Mouse (Mus musculus): Measurements from ENCODE around the gene Hoxd13.

The Hoxd13 gene

DNA sequence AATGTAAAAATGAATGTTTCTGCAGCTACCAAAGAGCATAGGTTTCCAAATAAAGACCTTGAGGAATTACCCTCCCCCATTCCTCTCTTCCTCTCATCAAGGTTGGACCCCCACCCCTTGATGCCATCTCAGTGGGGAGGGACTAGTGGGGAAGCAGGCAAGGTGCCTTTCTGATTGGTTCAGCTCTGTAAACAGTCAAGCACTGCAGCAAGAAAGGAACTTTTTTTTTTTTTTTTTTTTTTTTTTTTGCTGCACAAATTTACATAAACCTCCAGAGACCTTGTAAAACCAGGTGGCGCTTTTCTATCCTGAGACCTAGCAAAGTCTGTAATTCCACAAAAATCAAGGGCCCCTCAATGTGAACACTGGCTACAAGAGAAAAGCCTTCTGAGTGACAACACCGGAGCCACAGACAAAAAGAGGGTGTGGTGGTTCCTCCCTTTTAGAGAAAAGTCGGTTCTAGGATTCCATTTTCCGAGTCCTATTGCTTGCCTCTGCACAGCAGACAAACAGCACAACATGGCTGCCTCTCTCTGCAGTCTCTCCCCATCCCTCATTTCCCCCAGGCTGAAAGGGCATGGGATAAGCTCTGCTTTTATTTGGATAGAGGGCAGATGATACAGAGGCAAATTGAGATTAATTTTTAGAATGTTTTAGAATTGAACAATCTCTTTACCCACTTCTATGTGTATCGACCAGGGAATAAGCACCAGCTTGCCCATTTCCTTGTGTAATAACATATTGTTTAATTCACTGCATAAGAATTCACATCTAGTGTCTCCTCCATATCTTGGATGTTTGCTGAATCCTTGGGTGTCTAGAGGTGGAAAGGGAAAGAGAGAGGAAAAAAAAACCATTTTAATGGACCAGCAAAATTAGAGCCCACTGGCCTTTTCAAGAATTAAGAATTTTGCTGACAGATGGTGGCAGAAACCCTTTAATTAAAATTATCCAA lies 41.6 kb downstream of the Hoxd13 start:
- no peak for DNase-seq

DNA sequence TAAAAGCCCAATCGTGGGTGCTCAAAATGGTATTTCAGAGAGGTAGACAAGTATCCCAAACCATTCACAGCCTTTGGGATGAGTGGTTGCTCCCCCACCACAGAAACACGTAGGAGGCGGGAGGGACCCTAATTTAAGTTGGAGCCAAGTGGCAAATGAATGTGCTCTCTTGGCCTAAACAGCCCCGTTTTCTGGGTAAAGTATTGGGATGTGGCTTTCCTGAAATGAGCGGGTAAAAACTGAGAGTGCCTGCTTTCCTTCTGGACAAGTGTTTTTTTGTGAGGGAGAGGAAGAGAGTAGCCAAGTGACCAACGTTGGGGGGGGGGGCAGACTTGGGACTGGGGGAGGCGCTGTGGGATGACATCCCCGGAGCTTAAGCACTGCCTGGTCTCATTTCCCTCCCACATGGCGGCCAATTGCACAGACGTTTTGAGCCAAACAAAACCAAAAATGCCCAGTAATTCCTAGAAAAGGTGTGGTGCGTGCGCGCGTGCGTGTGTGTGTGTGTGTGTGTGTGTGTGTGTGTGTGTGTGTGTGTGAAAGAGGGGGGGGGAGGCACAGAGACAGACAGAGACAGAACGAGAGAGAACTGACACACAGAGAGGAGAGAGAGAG lies 42.9 kb downstream of the Hoxd13 start:
- no peak for DNase-seq

DNA sequence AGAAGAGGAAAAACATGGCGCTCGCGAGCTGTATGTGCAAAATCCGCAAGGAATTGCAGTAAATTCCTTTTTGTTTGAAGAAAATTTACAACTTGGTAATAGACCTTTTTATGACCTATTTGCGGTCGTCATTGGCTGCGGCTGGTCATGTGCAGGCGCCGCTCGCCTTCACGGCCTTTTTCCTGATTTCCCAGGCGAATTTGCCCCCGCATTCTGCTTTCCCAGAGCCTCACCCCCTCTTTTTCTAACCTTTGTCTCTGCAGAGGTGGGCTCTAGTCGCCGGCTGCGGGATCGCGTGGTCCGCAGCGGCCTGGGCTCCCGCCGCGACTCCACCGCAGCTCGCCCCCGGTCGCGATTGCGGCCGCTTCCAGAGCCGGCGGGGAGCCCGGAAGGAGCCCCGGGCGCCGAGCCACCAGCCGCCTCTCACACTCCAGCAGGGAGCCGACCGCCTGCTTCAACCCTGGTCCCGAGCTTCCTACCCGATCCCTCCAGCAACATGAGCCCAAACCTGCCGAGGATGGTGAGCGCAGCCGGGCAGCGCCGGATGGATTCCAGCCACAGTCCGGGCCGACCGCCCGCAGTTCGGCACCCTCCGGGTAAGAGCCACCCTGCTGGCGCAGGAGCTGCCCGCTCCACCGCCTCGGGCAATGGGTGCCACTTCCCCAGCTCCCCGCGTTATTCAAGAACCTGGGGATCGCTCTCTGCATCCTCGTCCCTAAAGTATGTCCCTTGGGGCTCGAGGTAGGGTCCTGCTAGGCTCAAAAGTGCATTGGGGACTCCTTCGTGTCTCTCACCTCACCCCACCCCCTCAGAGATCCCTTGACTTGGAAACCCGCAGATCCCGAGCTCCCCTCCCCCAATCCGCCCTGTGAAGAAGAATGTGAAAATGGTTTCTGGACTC lies 43.9 kb downstream of the Hoxd13 start, which contains the start of the genes Hoxd3 and Hoxd4:
Gene Hoxd3, plus strand, starts transcription at position 207 of the 901 bp plus-strand sequence.
Gene Hoxd4, plus strand, starts transcription at position 209 of the 901 bp plus-strand sequence.
- DNase-seq = no peak

DNA sequence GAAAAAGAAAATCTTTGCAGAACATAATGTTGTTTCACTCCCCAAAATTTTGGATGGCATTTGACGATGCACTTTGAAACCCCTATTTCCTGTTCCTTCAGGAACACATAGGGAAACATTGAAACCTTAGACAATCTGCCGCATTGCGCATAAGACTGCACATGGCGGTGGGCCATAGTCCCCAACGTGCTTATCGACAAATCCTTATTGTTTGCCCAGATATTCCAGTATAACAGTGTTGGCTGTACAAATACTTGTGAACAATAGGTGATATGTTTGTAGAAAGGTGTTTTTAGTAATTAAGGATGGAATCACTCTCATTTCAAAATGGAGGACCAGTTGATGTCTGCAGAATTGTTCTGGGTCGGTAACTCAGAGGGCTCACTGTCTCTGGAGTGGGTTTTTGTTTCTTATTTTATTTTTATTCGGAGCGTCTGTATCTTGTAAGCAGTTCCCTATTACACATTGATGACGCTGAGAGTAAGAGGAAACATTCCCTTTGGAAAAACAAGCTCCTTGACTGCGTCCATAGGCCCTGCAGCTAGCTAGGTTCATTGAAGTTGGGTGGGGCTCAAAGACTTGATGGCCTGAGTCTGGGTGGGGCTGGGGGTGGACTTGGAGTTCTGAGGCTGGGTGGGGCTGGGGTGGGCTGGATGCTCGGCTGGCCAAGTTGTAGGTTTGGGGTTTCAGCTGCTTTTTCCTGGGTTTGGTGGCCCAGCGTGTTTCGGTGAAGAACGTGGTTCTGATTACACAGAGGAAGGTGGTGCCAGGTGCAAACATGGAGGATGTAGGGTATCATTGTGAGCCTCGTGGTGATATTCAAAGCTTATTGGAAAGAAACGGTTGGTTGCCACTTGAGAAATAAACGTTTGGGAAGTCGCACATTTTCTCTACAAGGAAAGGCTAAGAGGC lies 45.4 kb downstream of the Hoxd13 start:
- DNase-seq = no peak

DNA sequence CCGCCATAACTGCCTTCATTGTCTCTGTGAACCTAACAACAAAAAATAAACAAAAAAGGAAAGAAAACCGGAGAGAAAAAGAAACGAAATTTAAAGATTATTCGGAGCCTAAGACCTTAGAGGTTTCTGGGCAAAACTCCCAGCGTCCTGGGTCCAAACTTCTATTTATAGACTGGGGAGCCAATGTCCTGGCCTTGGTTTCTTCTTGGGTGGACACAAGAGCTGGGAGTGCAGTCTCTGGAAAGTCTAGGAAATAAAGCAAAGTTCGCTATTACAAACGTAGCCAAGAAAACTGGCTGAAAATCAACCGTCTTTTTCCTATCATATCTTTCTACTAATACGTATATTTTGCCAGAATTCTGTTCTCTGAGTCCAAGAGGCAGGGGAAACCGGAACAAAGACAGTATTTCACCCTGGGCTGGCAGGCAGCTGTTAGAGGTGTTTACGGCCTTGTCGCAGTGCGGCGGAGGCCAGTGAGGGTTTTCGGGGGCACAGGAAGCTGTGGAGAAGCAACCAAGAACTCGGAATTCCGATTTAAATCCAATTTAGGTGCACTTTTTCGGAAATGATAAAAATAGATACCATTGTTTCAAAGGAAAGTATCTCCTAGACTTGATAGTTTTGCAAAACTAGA lies 46.2 kb downstream of the Hoxd13 start:
- no peak for DNase-seq

DNA sequence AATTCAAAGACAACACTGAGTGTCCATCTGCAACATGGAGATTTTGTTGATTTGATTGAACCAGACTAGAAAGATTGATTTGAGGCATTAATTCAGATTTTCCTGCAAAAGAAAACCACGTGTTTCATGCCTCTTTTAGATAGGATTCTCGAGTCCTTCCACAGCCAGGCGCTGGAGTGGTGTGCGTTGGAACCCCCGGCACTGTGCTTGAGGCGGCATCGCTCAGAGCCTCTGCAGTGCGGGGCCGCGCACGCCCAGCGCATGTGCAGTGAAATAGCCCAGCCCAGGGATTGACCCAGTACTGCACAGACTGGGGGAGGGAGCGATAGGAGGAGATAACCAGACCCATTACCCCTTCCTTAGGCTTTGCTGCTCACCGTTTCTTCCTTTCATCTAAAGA lies 46.8 kb downstream of the Hoxd13 start:
- no peak for DNase-seq

DNA sequence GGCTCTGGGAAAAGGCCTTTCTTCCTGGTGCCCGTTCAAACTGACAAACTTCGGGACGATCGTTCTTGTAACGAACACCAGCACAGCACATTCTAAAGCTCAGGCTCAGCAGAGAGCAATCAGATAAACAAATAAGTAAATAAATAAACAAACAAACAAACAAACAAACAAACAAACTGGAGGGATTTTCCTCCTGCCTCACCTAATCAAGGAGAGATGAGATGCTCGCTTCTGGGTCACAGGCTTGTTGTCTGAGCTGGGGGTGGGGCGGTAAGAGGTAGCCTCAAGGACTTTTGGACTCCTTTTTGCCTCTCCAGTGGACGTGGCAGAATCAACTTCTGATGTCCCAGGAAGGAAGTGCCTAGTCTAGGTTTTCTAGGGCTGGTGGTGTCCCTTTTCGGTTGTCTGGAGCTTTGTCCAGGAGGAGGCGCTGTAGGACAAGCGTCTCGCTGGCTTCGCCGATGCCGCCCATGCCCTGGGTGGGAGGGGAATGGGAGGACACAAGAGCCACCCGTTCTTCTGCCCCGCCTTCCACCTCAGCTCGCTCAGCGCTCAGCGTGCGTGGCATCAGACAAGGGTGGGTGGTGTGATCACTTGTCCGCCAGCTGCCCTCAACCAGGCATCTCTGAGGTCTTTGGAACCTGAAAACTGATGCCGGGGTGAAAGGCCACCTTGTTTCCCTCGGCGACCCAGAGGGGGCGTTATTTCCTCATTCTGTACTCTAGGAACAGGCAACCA lies 47.6 kb downstream of the Hoxd13 start:
- DNase-seq = peak; percentile 41 to 47

DNA sequence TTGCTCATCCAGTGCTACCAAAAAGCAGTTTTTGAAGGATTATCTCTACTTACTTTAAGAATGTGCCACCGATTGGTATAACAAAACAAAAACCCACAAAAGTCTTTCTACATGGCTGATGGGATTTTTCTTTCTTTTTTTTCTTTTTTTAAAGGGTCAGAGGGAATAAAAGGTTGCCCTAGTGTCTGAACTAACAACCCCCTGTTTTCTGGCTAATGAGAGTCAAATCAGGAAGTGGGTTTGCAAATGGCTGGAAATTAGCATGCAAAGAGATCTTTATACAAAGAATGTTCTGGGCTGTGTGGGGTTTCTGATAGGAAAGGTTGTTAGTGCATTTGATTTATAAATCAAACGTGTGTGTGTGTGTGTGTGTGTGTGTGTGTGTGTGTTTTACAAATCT lies 52.3 kb downstream of the Hoxd13 start:
- DNase-seq = no peak

DNA sequence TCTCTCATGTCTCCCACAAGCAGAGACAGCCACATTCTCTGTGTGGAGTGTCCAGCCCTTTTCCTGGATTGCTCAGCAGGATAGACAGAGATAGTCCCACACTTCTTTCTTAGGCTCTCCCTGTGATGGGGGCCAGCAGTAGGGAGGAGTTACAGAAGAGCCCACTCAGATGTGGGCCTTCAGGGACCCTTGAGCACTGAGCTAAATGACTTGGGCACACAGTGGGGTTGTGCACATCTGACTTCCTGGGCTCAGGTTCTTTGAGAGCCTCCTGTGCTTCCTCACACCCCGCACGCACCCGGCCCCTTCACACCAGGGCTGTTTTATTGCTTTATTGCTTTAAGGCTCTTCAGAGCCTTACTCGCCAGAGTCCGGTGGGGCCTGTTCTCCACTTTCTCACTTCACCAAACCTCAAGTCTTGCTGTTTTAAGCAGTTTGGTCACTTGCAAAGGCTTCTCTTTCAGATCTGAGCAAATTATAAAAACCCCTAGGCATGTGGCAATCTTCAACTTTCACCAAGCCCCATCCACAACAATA lies 52.9 kb downstream of the Hoxd13 start:
- DNase-seq = no peak
